Mouse (Mus musculus) thymus, adult 2 months (tissue): ENCODE measurements around the gene Exph5.

Experiments
- CTCF ChIP-seq: fragments of 200-500 bp; IDR thresholded peaks from 2 replicates; pipeline ENCODE4 v1.5.1; 2012; ENCODE audit warnings: mild to moderate bottlenecking, control low read depth, low read length, moderate library complexity, borderline replicate concordance; ENCODE audit not compliant: control insufficient read depth, poor library complexity, insufficient read depth; ENCODE audit errors: extremely low read depth
- POLR2A ChIP-seq: fragments of 200-500 bp; IDR thresholded peaks from 2 replicates; pipeline ENCODE4 v1.6.1; 2012; ENCODE audit warnings: mild to moderate bottlenecking, low read length, control low read depth, moderate library complexity; ENCODE audit not compliant: control insufficient read depth, poor library complexity, insufficient read depth; ENCODE audit errors: extremely low read depth

DNA sequence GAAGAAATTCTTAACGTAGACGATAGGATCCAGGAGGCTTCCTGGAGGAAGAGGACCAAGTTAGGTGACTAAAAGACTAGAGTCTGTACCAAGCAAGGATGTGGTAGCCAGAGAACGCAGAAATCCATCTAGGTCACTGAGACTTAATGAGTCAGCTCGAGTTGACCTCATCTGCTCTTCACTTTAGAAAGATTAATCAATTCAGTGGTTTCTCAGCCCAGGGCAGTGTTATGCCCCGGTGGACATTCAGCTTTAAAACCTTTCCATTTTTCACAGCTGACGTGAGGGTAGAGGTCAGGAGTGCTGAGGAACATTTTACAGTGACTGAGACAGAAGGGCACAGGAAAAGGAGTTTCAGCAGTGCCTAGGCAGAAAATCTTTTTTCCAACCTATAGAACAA, 44.9 kb downstream of the Exph5 start:
- TF ChIP-seq CTCF (no peak), POLR2A (no peak)
